8 mouse cellular contexts compared by ENCODE assay signal in genomic region chr13:52928392-52928791, GRCm38 (mm10). TPM values are rescaled to one million over a fixed set of nuclear protein-coding genes. Genes with fewer than 3 reads are reported as not detected.
DNase-seq lines count a peak whose midpoint lies in the region; ATAC-seq and TF ChIP-seq lines count a peak whose summit lies in the region.

No protein-coding gene starts in this region.

- 61% methylated on average over 9 of the region's 9 CpGs for WGBS in lung, embryonic 15.5 days
- WGBS in hindbrain, postnatal 0 days = 57% methylated on average over 9 of the region's 9 CpGs
- WGBS in midbrain, postnatal 0 days = 61% methylated on average over 9 of the region's 9 CpGs

- peaks cover 10% of the 10 kb centered on the region for H3K4me1 ChIP-seq in lung, embryonic 15.5 days
- H3K4me1 ChIP-seq in hindbrain, postnatal 0 days (ENCODE audit: insufficient read depth, low read length) = peaks cover 6% of the 10 kb centered on the region; the same call in 1 of the 2 replicates
- H3K4me1 ChIP-seq in midbrain, postnatal 0 days (ENCODE audit: insufficient read depth, low read length) = peaks cover 11% of the 10 kb centered on the region; the same call in 1 of the 2 replicates

- peak overlapping the region; percentile 71 for H3K4me2 ChIP-seq in lung, embryonic 15.5 days
- H3K4me2 ChIP-seq in hindbrain, postnatal 0 days (ENCODE audit: low read depth, low read length) = peak overlapping the region; percentile 78
- peak overlapping the region; percentile 63 for H3K4me2 ChIP-seq in midbrain, postnatal 0 days (ENCODE audit: low read depth, low read length, poor library complexity, severe bottlenecking)

- 0 out of 2 replicates have a peak overlapping the region, but pooled peaks have one; percentile 79 for H3K9ac ChIP-seq in lung, embryonic 15.5 days
- H3K9ac ChIP-seq in hindbrain, postnatal 0 days (replicated peaks; ENCODE audit: low read length) = peak overlapping the region; percentile 69; the same call in 1 of the 2 replicates
- peak overlapping the region; percentile 69; the same call in 1 of the 2 replicates for H3K9ac ChIP-seq in midbrain, postnatal 0 days (replicated peaks; ENCODE audit: low read length, poor library complexity, severe bottlenecking)

- H3K27me3 ChIP-seq in lung, embryonic 15.5 days = no peaks in the 10 kb centered on the region
- no peaks in the 10 kb centered on the region for H3K27me3 ChIP-seq in hindbrain, postnatal 0 days (ENCODE audit: insufficient read depth, low read length)
- H3K27me3 ChIP-seq in midbrain, postnatal 0 days (ENCODE audit: insufficient read depth, low read length) = no peaks in the 10 kb centered on the region

- no peak overlapping the region for H3K27ac ChIP-seq in lung, embryonic 15.5 days
- 0 out of 2 replicates have a peak overlapping the region, but pooled peaks have one; percentile 72 for H3K27ac ChIP-seq in hindbrain, postnatal 0 days
- 0 out of 2 replicates have a peak overlapping the region, but pooled peaks have one; percentile 66 for H3K27ac ChIP-seq in midbrain, postnatal 0 days (ENCODE audit: low read depth, low read length)

- DNase-seq in cerebellum, adult 18-20 months = peak; percentile 25 to 33
- DNase-seq in cerebellum, postnatal 14 days = no peak
- no peak for DNase-seq in lung, postnatal 36 days
- no peak for DNase-seq in hindbrain, postnatal 0 days (ENCODE audit: low spot score)
- DNase-seq in midbrain, postnatal 0 days (ENCODE audit: low spot score) = no peak
- DNase-seq in spleen, postnatal 36 days (ENCODE audit: low spot score in 2 of 2) = no peak
- no peak for DNase-seq in urinary bladder, postnatal 25 days (ENCODE audit: low spot score)

- ATAC-seq in lung, embryonic 15.5 days (ENCODE audit: borderline replicate concordance, extremely low read depth, low FRiP score, low TSS enrichment) = no peak
- ATAC-seq in hindbrain, postnatal 0 days = no peak
- ATAC-seq in midbrain, postnatal 0 days (ENCODE audit: low FRiP score) = no peak

- no peaks in the 10 kb centered on the region for H3K36me3 ChIP-seq in lung, embryonic 15.5 days
- no peaks in the 10 kb centered on the region for H3K36me3 ChIP-seq in hindbrain, postnatal 0 days (ENCODE audit: insufficient read depth, low read length)
- no peaks in the 10 kb centered on the region for H3K36me3 ChIP-seq in midbrain, postnatal 0 days (ENCODE audit: insufficient read depth, low read length)

- TF ChIP-seq CTCF in hindbrain, postnatal 0 days (IDR thresholded peaks at IDR 0.05; ENCODE audit: low read depth) = 0 out of 2 replicates have a peak, but pooled peaks have one; percentile 2
- TF ChIP-seq CTCF in midbrain, postnatal 0 days (IDR thresholded peaks at IDR 0.05) = peak; percentile 8; the same call in 1 of the 2 replicates

- no peaks in the 10 kb centered on the region for H3K9me3 ChIP-seq in lung, embryonic 15.5 days
- no peaks in the 10 kb centered on the region for H3K9me3 ChIP-seq in hindbrain, postnatal 0 days (ENCODE audit: low read length)
- no peaks in the 10 kb centered on the region for H3K9me3 ChIP-seq in midbrain, postnatal 0 days (ENCODE audit: low read length)

- peak overlapping the region; percentile 92 for H3K4me3 ChIP-seq in lung, embryonic 15.5 days
- H3K4me3 ChIP-seq in hindbrain, postnatal 0 days (ENCODE audit: low read length) = peak overlapping the region; percentile 58
- H3K4me3 ChIP-seq in midbrain, postnatal 0 days (ENCODE audit: low read depth, low read length) = peak overlapping the region; percentile 81

RNA-seq across cellular contexts. Expression of gene Auh, which starts 1.1 kb away (rescaled TPM):
- 38.4 and 45.7 TPM in 2 replicates for polyA plus RNA-seq in lung, embryonic 15.5 days (2015; fragmentation: Nextera tagmentation; extraction: Ambion mirVana)
- 39.3 and 41.5 TPM in 2 replicates for total RNA-seq in hindbrain, postnatal 0 days (2014; rRNA removed)
- 65.9 and 72.8 TPM in 2 replicates for polyA plus RNA-seq in hindbrain, postnatal 0 days (2015; fragmentation: Nextera tagmentation; extraction: Ambion mirVana)
- 33.7 and 53.9 TPM in 2 replicates for total RNA-seq in midbrain, postnatal 0 days (2014; rRNA removed)
- polyA plus RNA-seq in midbrain, postnatal 0 days (2015; fragmentation: Nextera tagmentation; extraction: Ambion mirVana) = 55.9 and 59.6 TPM in 2 replicates

RNA-seq across cellular contexts. Expression of gene Nfil3, which starts 52.5 kb away (rescaled TPM):
- polyA plus RNA-seq in lung, embryonic 15.5 days (2015; fragmentation: Nextera tagmentation; extraction: Ambion mirVana) = 21.8 and 22.3 TPM in 2 replicates
- total RNA-seq in hindbrain, postnatal 0 days (2014; rRNA removed) = 16.4 and 17.9 TPM in 2 replicates
- polyA plus RNA-seq in hindbrain, postnatal 0 days (2015; fragmentation: Nextera tagmentation; extraction: Ambion mirVana) = 27.2 and 28.3 TPM in 2 replicates
- 15.7 and 20.8 TPM in 2 replicates for total RNA-seq in midbrain, postnatal 0 days (2014; rRNA removed)
- polyA plus RNA-seq in midbrain, postnatal 0 days (2015; fragmentation: Nextera tagmentation; extraction: Ambion mirVana) = 27.3 and 27.5 TPM in 2 replicates

Comparison
In these comparisons a context has a peak if more than half of its experiments do, and no peak if none do; other contexts are left out.
1. DNase-seq: peak in cerebellum, adult 18-20 months (2 of 2); none in cerebellum, postnatal 14 days (0 of 2), lung, postnatal 36 days (single experiment), hindbrain, postnatal 0 days (single experiment), midbrain, postnatal 0 days (single experiment), spleen, postnatal 36 days (0 of 2) and urinary bladder, postnatal 25 days (single experiment).
2. Peak in every context shown above with its lines, with median percentiles within 50 percentile points of each other: H3K4me2 ChIP-seq, H3K4me3 ChIP-seq and H3K9ac ChIP-seq.